9 mouse cellular contexts compared by ENCODE assay signal in the genomic region with DNA sequence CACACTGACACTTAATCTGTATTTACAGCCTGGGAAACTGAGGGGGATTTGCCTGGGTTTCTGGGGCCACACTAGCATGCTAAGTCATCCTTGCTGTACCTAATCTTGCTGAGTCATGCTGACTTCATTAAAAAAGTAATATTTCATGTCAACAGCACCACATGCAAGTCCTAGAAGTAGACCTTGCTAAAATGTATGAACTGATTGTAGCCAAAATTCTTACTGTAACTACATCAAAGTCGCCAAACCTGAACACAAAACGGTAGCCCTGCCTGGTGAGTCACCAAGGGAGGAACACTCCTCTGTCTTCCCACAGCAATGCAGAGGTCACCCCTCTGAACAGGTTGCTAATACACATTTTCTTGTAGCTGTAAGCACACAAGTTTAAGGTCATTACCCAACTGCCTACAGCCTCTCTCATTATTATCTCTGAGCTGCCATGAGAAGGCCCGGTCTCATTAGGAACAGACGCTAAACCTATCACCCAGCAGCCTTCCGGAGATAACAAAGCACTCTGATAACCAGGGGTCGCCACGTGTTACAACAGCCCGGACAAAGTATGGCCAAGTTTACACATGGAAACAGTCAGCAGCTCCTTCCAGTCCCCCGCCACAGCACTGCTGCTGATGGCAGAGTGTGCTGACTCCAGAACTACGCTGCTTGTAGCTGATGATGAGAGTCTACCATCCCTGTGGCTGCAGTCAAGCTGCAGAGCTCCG. TPM values are rescaled to one million over a fixed set of nuclear protein-coding genes. Genes with fewer than 3 reads are reported as not detected.
DNase-seq lines count a peak whose midpoint lies in the region; ATAC-seq and TF ChIP-seq lines count a peak whose summit lies in the region.
"Had no signal": no experiment of that assay in that cellular context is flagged by ENCODE, and none has a peak within 500 bp of the region (broad histone marks: within the 10 kb centered on the region; RNA-seq: fewer than 3 reads in every experiment).

No protein-coding gene starts in this region.

- TF ChIP-seq POLR2A in MEL (IDR thresholded peaks at IDR 0.05; ENCODE audit: control insufficient read depth in 1 of 2, insufficient read depth in 1 of 2, low read depth in 1 of 2, low read length in 2 of 2, poor library complexity in 1 of 2), result peak in 1 of 2 experiments; percentile 72; a peak in 2 of 4 replicates

- no peaks in the 10 kb centered on the region for H3K27me3 ChIP-seq in MEL (ENCODE audit: control insufficient read depth in 1 of 2, insufficient read depth in 2 of 2, low read length in 2 of 2)
- no peaks in the 10 kb centered on the region for H3K27me3 ChIP-seq in forebrain, postnatal 0 days (ENCODE audit: insufficient read depth, low read length)

- ATAC-seq in granulocyte monocyte progenitor cell, adult 5-6 weeks (replicated peaks; ENCODE audit: poor library complexity, severe bottlenecking), result 0 out of 2 replicates have a peak, but pooled peaks have one; percentile 7
- peak; percentile 76 for ATAC-seq in megakaryocyte progenitor cell, adult 5-6 weeks (replicated peaks; ENCODE audit: poor library complexity)
- no peak for ATAC-seq in inflammation-experienced regulatory T-cells, adult 6 months
- ATAC-seq in forebrain, postnatal 0 days, result no peak

- H3K4me1 ChIP-seq in MEL (ENCODE audit: control insufficient read depth in 1 of 2, insufficient read depth in 2 of 2, low read length in 2 of 2), result peaks cover 3 to 18% of the 10 kb centered on the region in 2 experiments
- no peaks in the 10 kb centered on the region for H3K4me1 ChIP-seq in forebrain, postnatal 0 days (ENCODE audit: insufficient read depth)

- peak overlapping the region; percentile 78 for H3K9ac ChIP-seq in MEL (ENCODE audit: control insufficient read depth, low read depth, low read length, poor library complexity, severe bottlenecking)
- no peak overlapping the region for H3K9ac ChIP-seq in forebrain, postnatal 0 days

- peak; percentile 29 for DNase-seq in kidney, adult 18-20 months
- no peak for DNase-seq in kidney, postnatal 4 days
- DNase-seq in MEL (ENCODE audit: low read depth, low spot score), result peak; percentile 92
- DNase-seq in ovary, postnatal 36 days (ENCODE audit: low spot score), result no peak
- no peak for DNase-seq in forebrain, postnatal 0 days
- DNase-seq: thymus, adult 2 months had no signal

- no peak for TF ChIP-seq CTCF in MEL (IDR thresholded peaks at IDR 0.05 in 2 of 3, conservative IDR thresholded peaks at IDR 0.05 in 1 of 3; ENCODE audit: control insufficient read depth in 1 of 3, insufficient read depth in 1 of 3, low read depth in 2 of 3, low read length in 3 of 3, poor library complexity in 1 of 3, severe bottlenecking in 1 of 3)
- no peak for TF ChIP-seq CTCF in forebrain, postnatal 0 days (IDR thresholded peaks at IDR 0.05; ENCODE audit: low read depth)

- TF ChIP-seq RAD21 in MEL (IDR thresholded peaks at IDR 0.05; ENCODE audit: low read depth, low read length), result no peak

- H3K36me3 ChIP-seq in MEL (ENCODE audit: control insufficient read depth in 1 of 2, insufficient read depth in 2 of 2, low read length in 2 of 2), result peaks cover 0 to 20% of the 10 kb centered on the region in 2 experiments; a peak in 2 of 4 replicates
- no peaks in the 10 kb centered on the region; the same call in 1 of the 2 replicates for H3K36me3 ChIP-seq in forebrain, postnatal 0 days (ENCODE audit: insufficient read depth)

- peak; percentile 91 to 99 for TF ChIP-seq EP300 in MEL (IDR thresholded peaks at IDR 0.05; ENCODE audit: low read depth in 1 of 2, low read length in 2 of 2)

- no peak overlapping the region for H3K4me2 ChIP-seq in forebrain, postnatal 0 days (ENCODE audit: low read depth)

- H3K4me3 ChIP-seq in MEL (ENCODE audit: control insufficient read depth in 1 of 2, insufficient read depth in 1 of 2, low read depth in 2 of 2, low read length in 2 of 2), result peak overlapping the region; percentile 54 to 72
- H3K4me3 ChIP-seq in forebrain, postnatal 0 days (ENCODE audit: low read depth, low read length), result no peak overlapping the region

- H3K27ac ChIP-seq in MEL (ENCODE audit: control insufficient read depth, low read depth, low read length), result peak overlapping the region; percentile 99
- H3K27ac ChIP-seq in forebrain, postnatal 0 days (ENCODE audit: low read depth, low read length), result no peak overlapping the region

- H3K9me3 ChIP-seq in MEL (replicated peaks; ENCODE audit: insufficient read depth, low read length), result no peaks in the 10 kb centered on the region
- no peaks in the 10 kb centered on the region for H3K9me3 ChIP-seq in forebrain, postnatal 0 days (ENCODE audit: low read length)

- 80% methylated on average over 11 of the region's 11 CpGs for WGBS in forebrain, postnatal 0 days

- H3K79me2 ChIP-seq in MEL (ENCODE audit: control insufficient read depth, insufficient read depth, low read length, poor library complexity), result peaks cover 43% of the 10 kb centered on the region

TF ChIP-seq in MEL, 35 proteins besides CTCF, POLR2A, EP300 and RAD21:
- TF ChIP-seq MAZ (IDR thresholded peaks at IDR 0.05; ENCODE audit: low read depth, low read length), result no peak
- peak; percentile 97 for TF ChIP-seq SIN3A (IDR thresholded peaks at IDR 0.05; ENCODE audit: low read length)
- TF ChIP-seq MYC (IDR thresholded peaks at IDR 0.05; ENCODE audit: low read depth, low read length), result peak; percentile 99; the same call in 1 of the 2 replicates
- no peak for TF ChIP-seq CHD1 (IDR thresholded peaks at IDR 0.05; ENCODE audit: low read depth, low read length)
- TF ChIP-seq CHD2 (IDR thresholded peaks at IDR 0.05; ENCODE audit: low read length), result no peak
- no peak for TF ChIP-seq ZMIZ1 (IDR thresholded peaks at IDR 0.05; ENCODE audit: low read depth, low read length)
- TF ChIP-seq ZNF384 (IDR thresholded peaks at IDR 0.05; ENCODE audit: low read depth, low read length), result no peak
- TF ChIP-seq GATA1 (IDR thresholded peaks at IDR 0.05; ENCODE audit: low read depth, low read length), result peak; percentile 99
- no peak for TF ChIP-seq KAT2A (conservative IDR thresholded peaks at IDR 0.05; ENCODE audit: low read depth, low read length)
- peak; percentile 98 for TF ChIP-seq MXI1 (IDR thresholded peaks at IDR 0.05; ENCODE audit: low read depth, low read length)
- peak; percentile 97 for TF ChIP-seq MAX (IDR thresholded peaks at IDR 0.05; ENCODE audit: low read length)
- 0 out of 2 replicates have a peak, but pooled peaks have one; percentile 21 for TF ChIP-seq POLR2AphosphoS5 (IDR thresholded peaks at IDR 0.05; ENCODE audit: borderline replicate concordance, low read depth, low read length)
- TF ChIP-seq MAFK (IDR thresholded peaks at IDR 0.05; ENCODE audit: borderline replicate concordance, low read depth, low read length), result peak; percentile 94
- peak; percentile 8; the same call in 1 of the 2 replicates for TF ChIP-seq JUND (IDR thresholded peaks at IDR 0.05; ENCODE audit: low read depth, low read length)
- TF ChIP-seq TAL1 (IDR thresholded peaks at IDR 0.05; ENCODE audit: low read length), result peak; percentile 90
- peak; percentile 78 for TF ChIP-seq USF1 (IDR thresholded peaks at IDR 0.05; ENCODE audit: low read depth, low read length)
- TF ChIP-seq POLR2AphosphoS2 (IDR thresholded peaks at IDR 0.05; ENCODE audit: low read length), result peak; percentile 59; the same call in 1 of the 2 replicates
- peak; percentile 99 for TF ChIP-seq GABPA (IDR thresholded peaks at IDR 0.05; ENCODE audit: low read depth, low read length)
- peak; percentile 69 for TF ChIP-seq NELFE (IDR thresholded peaks at IDR 0.05; ENCODE audit: low read depth, low read length)
- TF ChIP-seq ZC3H11A (IDR thresholded peaks at IDR 0.05; ENCODE audit: low read depth, low read length), result no peak
- TF ChIP-seq TBP (IDR thresholded peaks at IDR 0.05; ENCODE audit: low read depth, low read length), result peak; percentile 82
- TF ChIP-seq TCF12 (IDR thresholded peaks at IDR 0.05; ENCODE audit: low read depth, low read length), result peak; percentile 97
- TF ChIP-seq MYB (IDR thresholded peaks at IDR 0.05; ENCODE audit: low read depth, low read length), result peak; percentile 89
- no peak for TF ChIP-seq NRF1 (IDR thresholded peaks at IDR 0.05; ENCODE audit: insufficient read depth, low read depth, low read length, poor library complexity, severe bottlenecking)
- peak; percentile 89 for TF ChIP-seq BHLHE40 (IDR thresholded peaks at IDR 0.05; ENCODE audit: borderline replicate concordance, low read depth, low read length)
- no peak for TF ChIP-seq ELF1 (IDR thresholded peaks at IDR 0.05; ENCODE audit: low read depth, low read length)
- TF ChIP-seq ZKSCAN1 (IDR thresholded peaks at IDR 0.05; ENCODE audit: low read depth, low read length), result no peak
- TF ChIP-seq HCFC1 (IDR thresholded peaks at IDR 0.05; ENCODE audit: low read depth, low read length), result no peak
- no peak for TF ChIP-seq E2F4 (IDR thresholded peaks at IDR 0.05; ENCODE audit: borderline replicate concordance, low read depth, low read length)
- TF ChIP-seq ETS1 (IDR thresholded peaks at IDR 0.05; ENCODE audit: low read depth, low read length), result peak; percentile 96
- no peak for TF ChIP-seq USF2 (IDR thresholded peaks at IDR 0.05; ENCODE audit: borderline replicate concordance in 1 of 2, insufficient read depth in 1 of 2, low read depth in 1 of 2, low read length in 2 of 2)
- no peak for TF ChIP-seq MEF2A (IDR thresholded peaks at IDR 0.05; ENCODE audit: extremely low read depth, insufficient replicate concordance, low read depth, low read length, poor library complexity, severe bottlenecking)
- no peak for TF ChIP-seq UBTF (IDR thresholded peaks at IDR 0.05; ENCODE audit: borderline replicate concordance, insufficient read depth, low read depth, low read length)
- no peak for TF ChIP-seq SMC3 (IDR thresholded peaks at IDR 0.05; ENCODE audit: low read depth, low read length)
- no peak; the same call in 1 of the 2 replicates for TF ChIP-seq RCOR1 (IDR thresholded peaks at IDR 0.05; ENCODE audit: low read depth, low read length)

RNA-seq across cellular contexts. Expression of a gene that starts 46.1 kb away (rescaled TPM):
- 13.8 and 15.5 TPM in 2 replicates for total RNA-seq in MEL (2012; rRNA removed)
- 10 to 100 TPM; 20.4 to 39.8 TPM for polyA plus RNA-seq in MEL (2012; ENCODE audit: insufficient read depth in 1 of 2, insufficient read length in 2 of 2, low read depth in 1 of 2, low replicate concordance in 2 of 2, missing spikeins in 1 of 2)
- 10.0 and 14.3 TPM in 2 replicates for total RNA-seq in granulocyte monocyte progenitor cell, adult 5-6 weeks (2014; fragmentation: Nextera tagmentation)
- total RNA-seq in granulocyte monocyte progenitor cell, adult 5-6 weeks (2017), result 9.7 and 11.3 TPM in 2 replicates
- total RNA-seq in megakaryocyte progenitor cell, adult 5-6 weeks (2015), result 10.6 and 11.2 TPM in 2 replicates
- total RNA-seq in megakaryocyte progenitor cell, adult 5-6 weeks (2017), result 10.9 and 12.2 TPM in 2 replicates
- polyA plus RNA-seq in inflammation-experienced regulatory T-cells, adult 6 months (2017; shearing (Covaris generic)), result 1 to 10 TPM; 6.5 to 7.8 (median 7.2) TPM
- 16.6 and 24.8 TPM in 2 replicates for total RNA-seq in forebrain, postnatal 0 days (2014; rRNA removed)
- 2.1 and 3.2 TPM in 2 replicates for polyA plus RNA-seq in forebrain, postnatal 0 days (2015; fragmentation: Nextera tagmentation; extraction: Ambion mirVana)

Comparison
In these comparisons a context has a peak if more than half of its experiments do, and no peak if none do; other contexts are left out.
1. DNase-seq: peak in kidney, adult 18-20 months (single experiment) and MEL (single experiment); none in kidney, postnatal 4 days (0 of 2), ovary, postnatal 36 days (single experiment) and forebrain, postnatal 0 days (single experiment).
2. ATAC-seq: peak in granulocyte monocyte progenitor cell, adult 5-6 weeks (single experiment) and megakaryocyte progenitor cell, adult 5-6 weeks (single experiment); none in inflammation-experienced regulatory T-cells, adult 6 months (single experiment) and forebrain, postnatal 0 days (single experiment).